Mouse (Mus musculus): ENCODE results near the gene Cbx1. TPM values are rescaled to one million over a fixed set of nuclear protein-coding genes. Genes with fewer than 3 reads are reported as not detected.

Gene Cbx1
- total and polyA plus RNA-seq, 3 experiments = 8.4 to 36.9 (median 34.8) TPM

GRCm38 (mm10) chr11:96747555-96747954 is 41.4 kb upstream of the Cbx1 start:
- Histone ChIP-seq H3K27me3 (ENCODE audit: control insufficient read depth, insufficient read depth, low read length) (no peaks in the 10 kb centered on the region), H3K36me3 (ENCODE audit: control insufficient read depth, insufficient read depth, low read length) (no peaks in the 10 kb centered on the region), H3K4me3 (no peak overlapping the region), H3K9ac (ENCODE audit: low read depth, low read length) (no peak overlapping the region), H3K27ac (no peak overlapping the region), H3K4me1 (ENCODE audit: control insufficient read depth, insufficient read depth, low read length) (no peaks in the 10 kb centered on the region), H3K79me2 (replicated peaks; ENCODE audit: control insufficient read depth, insufficient read depth, low read length) (no peaks in the 10 kb centered on the region)
- WGBS = 41% methylated on average over 3 of the region's 3 CpGs
- intact Hi-C loops (cut with DNase I) = no loop called here
- TF ChIP-seq CTCF (IDR thresholded peaks at IDR 0.05) = no peak
- no peak for TF ChIP-seq EP300 (IDR thresholded peaks at IDR 0.05; ENCODE audit: insufficient read depth, low read depth, low read length)
- no peak for TF ChIP-seq POLR2A (IDR thresholded peaks at IDR 0.05; ENCODE audit: insufficient read depth, low read depth, low read length)
- DNase-seq = no peak

GRCm38 (mm10) chr11:96755298-96755697 is 33.6 kb upstream of the Cbx1 start:
- no peak for TF ChIP-seq EP300 (IDR thresholded peaks at IDR 0.05; ENCODE audit: insufficient read depth, low read depth, low read length)
- no peak for TF ChIP-seq CTCF (IDR thresholded peaks at IDR 0.05)
- no peak for TF ChIP-seq POLR2A (IDR thresholded peaks at IDR 0.05; ENCODE audit: insufficient read depth, low read depth, low read length)

GRCm38 (mm10) chr11:96757421-96757820 is 31.5 kb upstream of the Cbx1 start:
- WGBS = 50% methylated on average over 4 of the region's 4 CpGs
- intact Hi-C loops (cut with DNase I) = no loop called here
- no peaks in the 10 kb centered on the region for H3K79me2 ChIP-seq (replicated peaks; ENCODE audit: control insufficient read depth, insufficient read depth, low read length)
- no peak overlapping the region for H3K9ac ChIP-seq (ENCODE audit: low read depth, low read length)
- TF ChIP-seq EP300 (IDR thresholded peaks at IDR 0.05; ENCODE audit: insufficient read depth, low read depth, low read length) = no peak
- TF ChIP-seq CTCF (IDR thresholded peaks at IDR 0.05) = no peak
- no peak for TF ChIP-seq POLR2A (IDR thresholded peaks at IDR 0.05; ENCODE audit: insufficient read depth, low read depth, low read length)
- no peaks in the 10 kb centered on the region for H3K27me3 ChIP-seq (ENCODE audit: control insufficient read depth, insufficient read depth, low read length)
- no peak for DNase-seq
- no peaks in the 10 kb centered on the region for H3K36me3 ChIP-seq (ENCODE audit: control insufficient read depth, insufficient read depth, low read length)
- no peak overlapping the region for H3K27ac ChIP-seq
- H3K4me3 ChIP-seq = no peak overlapping the region
- H3K4me1 ChIP-seq (ENCODE audit: control insufficient read depth, insufficient read depth, low read length) = peaks cover 3% of the 10 kb centered on the region

More at GRCm38 (mm10) chr11:96755298-96755697, 33.6 kb upstream of the Cbx1 start:
- intact Hi-C loops (cut with DNase I) = no loop called here
- H3K4me1 ChIP-seq (ENCODE audit: control insufficient read depth, insufficient read depth, low read length) = no peaks in the 10 kb centered on the region; the same call in 1 of the 2 replicates
- 98% methylated on average over 2 of the region's 2 CpGs for WGBS
- H3K27me3 ChIP-seq (ENCODE audit: control insufficient read depth, insufficient read depth, low read length) = no peaks in the 10 kb centered on the region
- no peaks in the 10 kb centered on the region for H3K36me3 ChIP-seq (ENCODE audit: control insufficient read depth, insufficient read depth, low read length)
- no peak for DNase-seq
- no peak overlapping the region for H3K4me3 ChIP-seq
- H3K27ac ChIP-seq = no peak overlapping the region
- no peaks in the 10 kb centered on the region for H3K79me2 ChIP-seq (replicated peaks; ENCODE audit: control insufficient read depth, insufficient read depth, low read length)
- H3K9ac ChIP-seq (ENCODE audit: low read depth, low read length) = no peak overlapping the region

- Histone ChIP-seq H3K4me3 (no peak overlapping the region), H3K27ac (no peak overlapping the region), H3K27me3 (ENCODE audit: control insufficient read depth, insufficient read depth, low read length) (no peaks in the 10 kb centered on the region), H3K4me1 (ENCODE audit: control insufficient read depth, insufficient read depth, low read length) (peaks cover 9% of the 10 kb centered on the region), H3K36me3 (ENCODE audit: control insufficient read depth, insufficient read depth, low read length) (no peaks in the 10 kb centered on the region), H3K79me2 (replicated peaks; ENCODE audit: control insufficient read depth, insufficient read depth, low read length) (no peaks in the 10 kb centered on the region), H3K9ac (ENCODE audit: low read depth, low read length) (no peak overlapping the region)
- no peak for DNase-seq
- 56% methylated on average over 5 of the region's 5 CpGs for WGBS
- intact Hi-C loops (cut with DNase I) = no loop called here
- TF ChIP-seq POLR2A (IDR thresholded peaks at IDR 0.05; ENCODE audit: insufficient read depth, low read depth, low read length) (no peak), EP300 (IDR thresholded peaks at IDR 0.05; ENCODE audit: insufficient read depth, low read depth, low read length) (no peak), CTCF (IDR thresholded peaks at IDR 0.05) (no peak)
Observed at GRCm38 (mm10) chr11:96758402-96758801, 30.5 kb upstream of the Cbx1 start.

- peak; percentile 73; the same call in 1 of the 2 replicates for TF ChIP-seq EP300 (IDR thresholded peaks at IDR 0.05; ENCODE audit: insufficient read depth, low read depth, low read length)
- TF ChIP-seq CTCF (IDR thresholded peaks at IDR 0.05) = peak; percentile 90
- TF ChIP-seq POLR2A (IDR thresholded peaks at IDR 0.05; ENCODE audit: insufficient read depth, low read depth, low read length) = no peak
- no peaks in the 10 kb centered on the region for H3K79me2 ChIP-seq (replicated peaks; ENCODE audit: control insufficient read depth, insufficient read depth, low read length)
- no peak overlapping the region for H3K4me3 ChIP-seq
- H3K4me1 ChIP-seq (ENCODE audit: control insufficient read depth, insufficient read depth, low read length) = peaks cover 10% of the 10 kb centered on the region
- no peak overlapping the region for H3K9ac ChIP-seq (ENCODE audit: low read depth, low read length)
- DNase-seq = peak in 1 of 2 experiments; percentile 40
- intact Hi-C loops (cut with DNase I) = loop anchor here (1.0 to 5.0 kb wide), 3 partner anchors 17 to 152 kb away; partner anchors contain the start of gene Snx11
- H3K36me3 ChIP-seq (ENCODE audit: control insufficient read depth, insufficient read depth, low read length) = no peaks in the 10 kb centered on the region
- H3K27me3 ChIP-seq (ENCODE audit: control insufficient read depth, insufficient read depth, low read length) = no peaks in the 10 kb centered on the region
- WGBS = 26% methylated on average over 3 of the region's 3 CpGs
- no peak overlapping the region; the same call in 1 of the 2 replicates for H3K27ac ChIP-seq
Observed at GRCm38 (mm10) chr11:96760042-96760441, 28.9 kb upstream of the Cbx1 start.

GRCm38 (mm10) chr11:96761984-96762383 is 26.9 kb upstream of the Cbx1 start:
- Histone ChIP-seq H3K27me3 (ENCODE audit: control insufficient read depth, insufficient read depth, low read length) (no peaks in the 10 kb centered on the region), H3K9ac (ENCODE audit: low read depth, low read length) (no peak overlapping the region), H3K36me3 (ENCODE audit: control insufficient read depth, insufficient read depth, low read length) (no peaks in the 10 kb centered on the region), H3K4me3 (no peak overlapping the region), H3K4me1 (ENCODE audit: control insufficient read depth, insufficient read depth, low read length) (peaks cover 16% of the 10 kb centered on the region), H3K79me2 (replicated peaks; ENCODE audit: control insufficient read depth, insufficient read depth, low read length) (no peaks in the 10 kb centered on the region), H3K27ac (no peak overlapping the region; the same call in 1 of the 2 replicates)
- no peak for DNase-seq
- WGBS = 35% methylated on average over 7 of the region's 7 CpGs
- no peak for TF ChIP-seq EP300 (IDR thresholded peaks at IDR 0.05; ENCODE audit: insufficient read depth, low read depth, low read length)
- TF ChIP-seq CTCF (IDR thresholded peaks at IDR 0.05) = no peak
- no peak for TF ChIP-seq POLR2A (IDR thresholded peaks at IDR 0.05; ENCODE audit: insufficient read depth, low read depth, low read length)
- intact Hi-C loops (cut with DNase I) = loop anchor here (2.0 to 5.0 kb wide), 2 partner anchors 15 to 150 kb away; partner anchors contain the start of gene Snx11
